Mouse (Mus musculus): ENCODE data around the gene Tex37. TPM values are rescaled to one million over a fixed set of nuclear protein-coding genes. Genes with fewer than 3 reads are reported as not detected.

The Tex37 gene
- polyA plus RNA-seq, 1 experiment, result not detected

GRCm38 (mm10) chr6:70875017-70875416 lies 43.7 kb downstream of the Tex37 start:
- Histone ChIP-seq H3K4me2 (ENCODE audit: low read depth) (no peak overlapping the region), H3K4me3 (no peak overlapping the region), H3ac (ENCODE audit: control insufficient read depth, insufficient read length) (no peak overlapping the region), H3K27me3 (ENCODE audit: control insufficient read depth, insufficient read depth, insufficient read length) (no peaks in the 10 kb centered on the region), H3K36me3 (ENCODE audit: control insufficient read depth, insufficient read depth) (no peaks in the 10 kb centered on the region), H3K79me2 (ENCODE audit: control insufficient read depth, insufficient read depth) (peaks cover 4% of the 10 kb centered on the region)
- no peak for TF ChIP-seq USF1 (IDR thresholded peaks at IDR 0.05; ENCODE audit: low read depth)
- TF ChIP-seq CEBPB (IDR thresholded peaks at IDR 0.05; ENCODE audit: insufficient read depth, poor library complexity, severe bottlenecking), result no peak
- no peak for TF ChIP-seq MYOD1 (IDR thresholded peaks at IDR 0.05; ENCODE audit: control insufficient read depth in 1 of 3, insufficient read length in 2 of 3, low read depth in 2 of 3)
- no peak for TF ChIP-seq POLR2AphosphoS2 (IDR thresholded peaks at IDR 0.05; ENCODE audit: insufficient read length, low read depth)
- TF ChIP-seq TCF12 (IDR thresholded peaks at IDR 0.05; ENCODE audit: insufficient read depth, poor library complexity, severe bottlenecking), result no peak
- no peak for TF ChIP-seq SRF (IDR thresholded peaks at IDR 0.05; ENCODE audit: control insufficient read depth, insufficient read length, low read depth)
- TF ChIP-seq POLR2A (IDR thresholded peaks at IDR 0.05; ENCODE audit: insufficient read length, low read depth), result no peak
- no peak for TF ChIP-seq TCF3 (IDR thresholded peaks at IDR 0.05; ENCODE audit: insufficient read length, low read depth)
- no peak for TF ChIP-seq MAX (IDR thresholded peaks at IDR 0.05; ENCODE audit: low read depth)
- TF ChIP-seq E2F4 (IDR thresholded peaks at IDR 0.05; ENCODE audit: insufficient read depth), result no peak
- TF ChIP-seq REST (IDR thresholded peaks at IDR 0.05; ENCODE audit: insufficient read depth, insufficient read length), result no peak
- no peak for TF ChIP-seq MYOG (IDR thresholded peaks at IDR 0.05; ENCODE audit: control insufficient read depth in 1 of 3, insufficient read depth in 1 of 3, insufficient read length in 2 of 3, low read depth in 2 of 3)

GRCm38 (mm10) chr6:70874035-70874775 lies 44.5 kb downstream of the Tex37 start:
- H3K27me3 ChIP-seq (ENCODE audit: control insufficient read depth, insufficient read depth, insufficient read length), result no peaks in the 10 kb centered on the region
- no peak for TF ChIP-seq REST (IDR thresholded peaks at IDR 0.05; ENCODE audit: insufficient read depth, insufficient read length)
- no peak for TF ChIP-seq MYOG (IDR thresholded peaks at IDR 0.05; ENCODE audit: control insufficient read depth in 1 of 3, insufficient read depth in 1 of 3, insufficient read length in 2 of 3, low read depth in 2 of 3)
- TF ChIP-seq MAX (IDR thresholded peaks at IDR 0.05; ENCODE audit: low read depth), result no peak
- TF ChIP-seq TCF12 (IDR thresholded peaks at IDR 0.05; ENCODE audit: insufficient read depth, poor library complexity, severe bottlenecking), result no peak
- no peak for TF ChIP-seq TCF3 (IDR thresholded peaks at IDR 0.05; ENCODE audit: insufficient read length, low read depth)
- no peak for TF ChIP-seq USF1 (IDR thresholded peaks at IDR 0.05; ENCODE audit: low read depth)
- TF ChIP-seq SRF (IDR thresholded peaks at IDR 0.05; ENCODE audit: control insufficient read depth, insufficient read length, low read depth), result no peak
- no peak for TF ChIP-seq CEBPB (IDR thresholded peaks at IDR 0.05; ENCODE audit: insufficient read depth, poor library complexity, severe bottlenecking)
- TF ChIP-seq POLR2A (IDR thresholded peaks at IDR 0.05; ENCODE audit: insufficient read length, low read depth), result no peak
- no peak for TF ChIP-seq MYOD1 (IDR thresholded peaks at IDR 0.05; ENCODE audit: control insufficient read depth in 1 of 3, insufficient read length in 2 of 3, low read depth in 2 of 3)
- no peak for TF ChIP-seq E2F4 (IDR thresholded peaks at IDR 0.05; ENCODE audit: insufficient read depth)
- no peak for TF ChIP-seq POLR2AphosphoS2 (IDR thresholded peaks at IDR 0.05; ENCODE audit: insufficient read length, low read depth)
- no peak overlapping the region for H3ac ChIP-seq (ENCODE audit: control insufficient read depth, insufficient read length)
- no peak overlapping the region for H3K4me3 ChIP-seq
- no peak overlapping the region for H3K4me2 ChIP-seq (ENCODE audit: low read depth)
- peaks cover 4% of the 10 kb centered on the region for H3K79me2 ChIP-seq (ENCODE audit: control insufficient read depth, insufficient read depth)
- no peaks in the 10 kb centered on the region for H3K36me3 ChIP-seq (ENCODE audit: control insufficient read depth, insufficient read depth)

- no peak overlapping the region for H3K4me2 ChIP-seq (ENCODE audit: low read depth)
Observed at GRCm38 (mm10) chr6:70872570-70872969, 46.2 kb downstream of the Tex37 start.

GRCm38 (mm10) chr6:70872128-70872527 lies 46.6 kb downstream of the Tex37 start:
- Histone ChIP-seq H3K36me3 (ENCODE audit: control insufficient read depth, insufficient read depth) (no peaks in the 10 kb centered on the region), H3K4me2 (ENCODE audit: low read depth) (no peak overlapping the region)
- TF ChIP-seq TCF3 (IDR thresholded peaks at IDR 0.05; ENCODE audit: insufficient read length, low read depth) (no peak), USF1 (IDR thresholded peaks at IDR 0.05; ENCODE audit: low read depth) (no peak), REST (IDR thresholded peaks at IDR 0.05; ENCODE audit: insufficient read depth, insufficient read length) (no peak), MYOD1 (IDR thresholded peaks at IDR 0.05; ENCODE audit: control insufficient read depth in 1 of 3, insufficient read length in 2 of 3, low read depth in 2 of 3) (no peak), MAX (IDR thresholded peaks at IDR 0.05; ENCODE audit: low read depth) (no peak), SRF (IDR thresholded peaks at IDR 0.05; ENCODE audit: control insufficient read depth, insufficient read length, low read depth) (no peak), MYOG (IDR thresholded peaks at IDR 0.05; ENCODE audit: control insufficient read depth in 1 of 3, insufficient read depth in 1 of 3, insufficient read length in 2 of 3, low read depth in 2 of 3) (no peak), POLR2A (IDR thresholded peaks at IDR 0.05; ENCODE audit: insufficient read length, low read depth) (no peak), E2F4 (IDR thresholded peaks at IDR 0.05; ENCODE audit: insufficient read depth) (no peak), TCF12 (IDR thresholded peaks at IDR 0.05; ENCODE audit: insufficient read depth, poor library complexity, severe bottlenecking) (no peak), CEBPB (IDR thresholded peaks at IDR 0.05; ENCODE audit: insufficient read depth, poor library complexity, severe bottlenecking) (no peak), POLR2AphosphoS2 (IDR thresholded peaks at IDR 0.05; ENCODE audit: insufficient read length, low read depth) (no peak)

More at GRCm38 (mm10) chr6:70872570-70872969, 46.2 kb downstream of the Tex37 start:
- peaks cover 4% of the 10 kb centered on the region for H3K79me2 ChIP-seq (ENCODE audit: control insufficient read depth, insufficient read depth)
- TF ChIP-seq TCF12 (IDR thresholded peaks at IDR 0.05; ENCODE audit: insufficient read depth, poor library complexity, severe bottlenecking) (no peak), TCF3 (IDR thresholded peaks at IDR 0.05; ENCODE audit: insufficient read length, low read depth) (no peak), POLR2AphosphoS2 (IDR thresholded peaks at IDR 0.05; ENCODE audit: insufficient read length, low read depth) (no peak), USF1 (IDR thresholded peaks at IDR 0.05; ENCODE audit: low read depth) (no peak), POLR2A (IDR thresholded peaks at IDR 0.05; ENCODE audit: insufficient read length, low read depth) (no peak), SRF (IDR thresholded peaks at IDR 0.05; ENCODE audit: control insufficient read depth, insufficient read length, low read depth) (no peak), REST (IDR thresholded peaks at IDR 0.05; ENCODE audit: insufficient read depth, insufficient read length) (no peak), E2F4 (IDR thresholded peaks at IDR 0.05; ENCODE audit: insufficient read depth) (no peak), MYOD1 (IDR thresholded peaks at IDR 0.05; ENCODE audit: control insufficient read depth in 1 of 3, insufficient read length in 2 of 3, low read depth in 2 of 3) (no peak), MYOG (IDR thresholded peaks at IDR 0.05; ENCODE audit: control insufficient read depth in 1 of 3, insufficient read depth in 1 of 3, insufficient read length in 2 of 3, low read depth in 2 of 3) (no peak), MAX (IDR thresholded peaks at IDR 0.05; ENCODE audit: low read depth) (no peak), CEBPB (IDR thresholded peaks at IDR 0.05; ENCODE audit: insufficient read depth, poor library complexity, severe bottlenecking) (no peak)
- no peak overlapping the region for H3K4me3 ChIP-seq
- H3ac ChIP-seq (ENCODE audit: control insufficient read depth, insufficient read length), result no peak overlapping the region
- H3K27me3 ChIP-seq (ENCODE audit: control insufficient read depth, insufficient read depth, insufficient read length), result no peaks in the 10 kb centered on the region
- no peaks in the 10 kb centered on the region for H3K36me3 ChIP-seq (ENCODE audit: control insufficient read depth, insufficient read depth)

More at GRCm38 (mm10) chr6:70872128-70872527, 46.6 kb downstream of the Tex37 start:
- Histone ChIP-seq H3ac (ENCODE audit: control insufficient read depth, insufficient read length) (no peak overlapping the region), H3K27me3 (ENCODE audit: control insufficient read depth, insufficient read depth, insufficient read length) (no peaks in the 10 kb centered on the region), H3K4me3 (no peak overlapping the region), H3K79me2 (ENCODE audit: control insufficient read depth, insufficient read depth) (peaks cover 4% of the 10 kb centered on the region)
